Mouse (Mus musculus) intestine, embryonic 14.5 days (tissue): ENCODE results near the gene Pgrmc1. TPM values are rescaled to one million over a fixed set of nuclear protein-coding genes. Genes with fewer than 3 reads are reported as not detected.
A peak's percentile ranks its signal among the peaks of the same experiment; 100 is the strongest.

Experiments used
- ATAC-seq: fragments of 200-750 bp; cut with Nextera tagmentation; replicated peaks from 2 replicates; pipeline ENCODE4 v1.8.0; 2017; ENCODE audit warnings: low read depth, moderate number of reproducible peaks, moderate TSS enrichment, moderate library complexity; ENCODE audit not compliant: low FRiP score, low TSS enrichment
- DNase-seq: peaks from one replicate; pipeline ENCODE4 v3.0.0-alpha.2; 2018; ENCODE audit warnings: low spot score
- H3K27ac ChIP-seq: fragments of 300-500 bp; sonication (generic); 2 replicates; pipeline ENCODE4 v1.5.1; 2014; ENCODE audit warnings: low read depth, mild to moderate bottlenecking, control low read depth
- H3K27me3 ChIP-seq: fragments of 300-500 bp; sonication (generic); replicated peaks from 2 replicates; pipeline ENCODE4 v1.6.1; 2014; ENCODE audit warnings: low read length, control low read depth; ENCODE audit not compliant: control insufficient read depth, insufficient read depth
- H3K36me3 ChIP-seq: fragments of 300-500 bp; sonication (generic); 2 replicates; pipeline ENCODE4 v1.6.1; 2014; ENCODE audit warnings: low read length, control low read depth; ENCODE audit not compliant: control insufficient read depth, insufficient read depth
- H3K4me1 ChIP-seq: fragments of 300-500 bp; sonication (generic); replicated peaks from 2 replicates; pipeline ENCODE4 v1.6.1; 2014; ENCODE audit warnings: low read length, control low read depth, mixed read lengths; ENCODE audit not compliant: control insufficient read depth, insufficient read depth
- H3K4me2 ChIP-seq: fragments of 300-500 bp; sonication (generic); 2 replicates; pipeline ENCODE4 v1.6.1; 2014; ENCODE audit warnings: low read length
- H3K4me3 ChIP-seq: fragments of 300-500 bp; sonication (generic); 2 replicates; pipeline ENCODE4 v1.5.1; 2014; ENCODE audit warnings: low read depth, low read length, control low read depth, mixed read lengths
- H3K9ac ChIP-seq: fragments of 300-500 bp; sonication (generic); 2 replicates; pipeline ENCODE4 v1.6.1; 2014; ENCODE audit warnings: mild to moderate bottlenecking, low read length
- H3K9me3 ChIP-seq: fragments of 300-500 bp; sonication (generic); 2 replicates; pipeline ENCODE4 v1.6.1; 2016; ENCODE audit warnings: low read length, control low read depth; ENCODE audit not compliant: control insufficient read depth
- WGBS: fragments of 180-500 bp; shearing (Covaris S2); extraction: QIAGEN DNeasy Blood & Tissue Kit; methylation state at CpG from one replicate; pipeline ENCODE4 v1.1.7; 2014; 5-methylcytosine and 5-hydroxymethylcytosine counted together
- polyA plus RNA-seq: library from polyadenylated mRNA; unstranded; fragments of >200 nt; fragmentation: Nextera tagmentation; extraction: Ambion mirVana; gene quantifications from 2 replicates; pipeline ENCODE4 v1.2.1, GENCODE M21; 2014

Gene Pgrmc1
- polyA plus RNA-seq, 1 experiment from 2014 or later = 205 TPM

- Histone ChIP-seq H3K9me3 (no peaks in the 10 kb centered on the region), H3K4me1 (no peaks in the 10 kb centered on the region), H3K27me3 (no peaks in the 10 kb centered on the region), H3K4me3 (no peak overlapping the region), H3K9ac (no peak overlapping the region), H3K4me2 (no peak overlapping the region), H3K36me3 (no peaks in the 10 kb centered on the region), H3K27ac (no peak overlapping the region)
- DNase-seq (peak; percentile 88), ATAC-seq (no peak)
- 14% methylated on average over 7 of the region's 7 CpGs for whole genome bisulfite sequencing
Measured at GRCm38 (mm10) chrX:36561650-36562049, 36.4 kb upstream of the Pgrmc1 start.

GRCm38 (mm10) chrX:36562079-36562478, 35.9 kb upstream of the Pgrmc1 start:
- ATAC-seq = no peak
- WGBS = 30% methylated on average over 3 of the region's 3 CpGs
- Histone ChIP-seq H3K36me3 (no peaks in the 10 kb centered on the region), H3K27me3 (no peaks in the 10 kb centered on the region), H3K9me3 (no peaks in the 10 kb centered on the region), H3K4me2 (no peak overlapping the region), H3K4me3 (no peak overlapping the region), H3K27ac (no peak overlapping the region), H3K9ac (no peak overlapping the region), H3K4me1 (no peaks in the 10 kb centered on the region)
- no peak for DNase-seq

- no peak overlapping the region for H3K4me3 ChIP-seq
- no peak for DNase-seq
- H3K27me3 ChIP-seq = no peaks in the 10 kb centered on the region
- H3K9me3 ChIP-seq = no peaks in the 10 kb centered on the region
- no peaks in the 10 kb centered on the region for H3K36me3 ChIP-seq
- no peak overlapping the region for H3K4me2 ChIP-seq
- 68% methylated on average over 1 of the region's 1 CpGs for WGBS
- no peak overlapping the region for H3K9ac ChIP-seq
- no peak overlapping the region for H3K27ac ChIP-seq
- no peaks in the 10 kb centered on the region for H3K4me1 ChIP-seq
- no peak for ATAC-seq
Measured at GRCm38 (mm10) chrX:36586629-36587303, 11.2 kb upstream of the Pgrmc1 start.

DNA sequence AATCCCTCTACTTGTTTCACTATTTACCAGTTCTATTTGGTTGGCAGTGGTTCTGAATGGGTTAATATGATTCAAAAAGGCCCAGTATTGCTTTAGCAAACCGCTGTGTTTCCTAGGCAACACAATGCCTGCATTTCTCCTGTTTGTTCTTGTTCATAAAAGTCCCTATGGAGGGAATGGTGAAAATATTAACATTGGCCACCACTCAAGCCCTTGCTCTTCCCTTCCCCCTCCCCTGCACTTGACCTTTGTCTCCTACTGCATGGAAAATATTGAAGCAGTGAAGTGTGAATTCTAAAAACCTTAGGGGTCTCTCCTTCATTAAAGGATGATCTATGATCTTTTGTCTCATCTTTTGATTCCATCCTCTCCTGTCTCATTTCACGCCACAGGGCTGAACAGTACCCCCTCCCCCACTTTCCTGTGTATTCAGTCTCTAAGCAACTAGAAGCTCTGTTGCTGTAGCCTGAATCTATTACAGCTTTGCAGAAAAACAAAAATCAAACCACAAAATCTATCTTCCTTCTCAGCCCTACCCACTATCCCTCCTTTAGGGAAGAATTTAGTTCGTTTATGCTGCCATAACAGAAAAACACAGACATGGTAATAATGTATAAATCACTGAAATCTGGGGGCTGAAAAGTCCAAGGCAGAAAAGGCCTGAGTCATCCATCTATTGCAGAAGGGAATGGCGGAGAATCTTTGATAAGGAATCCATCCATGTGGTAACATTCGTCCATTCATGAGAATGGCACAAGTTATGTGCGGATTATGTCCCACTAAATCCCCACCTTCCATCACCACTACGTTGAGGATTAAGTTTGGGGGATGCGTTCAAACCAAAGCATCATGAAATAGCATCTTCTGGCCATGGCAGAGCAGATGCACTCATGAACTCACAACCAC, 10.4 kb upstream of the Pgrmc1 start:
- H3K27me3 ChIP-seq = no peaks in the 10 kb centered on the region
- H3K27ac ChIP-seq = no peak overlapping the region
- 63% methylated on average over 8 of the region's 8 CpGs for WGBS
- no peaks in the 10 kb centered on the region for H3K9me3 ChIP-seq
- no peaks in the 10 kb centered on the region for H3K36me3 ChIP-seq
- no peak overlapping the region for H3K4me3 ChIP-seq
- H3K9ac ChIP-seq = no peak overlapping the region
- no peak overlapping the region for H3K4me2 ChIP-seq
- DNase-seq (no peak), ATAC-seq (no peak)
- no peaks in the 10 kb centered on the region for H3K4me1 ChIP-seq

- ATAC-seq = no peak
- 83% methylated on average over 7 of the region's 7 CpGs for WGBS
- Histone ChIP-seq H3K9ac (no peak overlapping the region), H3K4me2 (no peak overlapping the region), H3K4me1 (no peaks in the 10 kb centered on the region), H3K36me3 (no peaks in the 10 kb centered on the region), H3K27ac (no peak overlapping the region), H3K4me3 (no peak overlapping the region), H3K9me3 (no peaks in the 10 kb centered on the region), H3K27me3 (no peaks in the 10 kb centered on the region)
- DNase-seq = no peak
Measured at GRCm38 (mm10) chrX:36590266-36590665, 7.7 kb upstream of the Pgrmc1 start.

DNA sequence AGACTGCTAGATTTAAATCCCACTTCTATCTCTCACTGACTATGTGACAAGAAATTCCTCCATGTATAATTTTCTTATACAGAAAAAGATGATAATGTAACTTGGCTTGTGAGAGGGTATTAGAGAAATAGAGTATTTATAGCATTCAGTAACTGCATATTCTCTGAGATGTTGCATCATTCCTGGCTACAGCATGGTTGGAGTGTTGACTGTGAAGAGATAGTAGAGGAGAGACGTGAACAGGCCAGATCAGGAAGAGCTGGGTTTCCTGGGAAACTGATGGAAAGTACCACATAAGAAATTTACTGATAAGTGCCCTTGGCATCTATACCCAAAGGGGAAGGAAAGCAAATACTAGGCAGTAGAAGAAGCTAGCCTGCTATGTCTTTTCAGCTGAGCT, 6.9 kb upstream of the Pgrmc1 start:
- WGBS = 58% methylated on average over 1 of the region's 1 CpGs
- Histone ChIP-seq H3K9ac (no peak overlapping the region), H3K36me3 (no peaks in the 10 kb centered on the region), H3K9me3 (no peaks in the 10 kb centered on the region), H3K4me3 (no peak overlapping the region), H3K4me2 (no peak overlapping the region), H3K27me3 (no peaks in the 10 kb centered on the region), H3K27ac (no peak overlapping the region), H3K4me1 (no peaks in the 10 kb centered on the region)
- ATAC-seq (no peak), DNase-seq (no peak)

- no peak overlapping the region for H3K9ac ChIP-seq
- ATAC-seq (no peak), DNase-seq (no peak)
- H3K27ac ChIP-seq = no peak overlapping the region
- H3K4me2 ChIP-seq = no peak overlapping the region
- H3K9me3 ChIP-seq = no peaks in the 10 kb centered on the region
- no peak overlapping the region for H3K4me3 ChIP-seq
- no peaks in the 10 kb centered on the region for H3K4me1 ChIP-seq
- no peaks in the 10 kb centered on the region for H3K27me3 ChIP-seq
- WGBS = 72% methylated on average over 4 of the region's 4 CpGs
- H3K36me3 ChIP-seq = no peaks in the 10 kb centered on the region
Measured at GRCm38 (mm10) chrX:36591539-36591938, 6.5 kb upstream of the Pgrmc1 start.

DNA sequence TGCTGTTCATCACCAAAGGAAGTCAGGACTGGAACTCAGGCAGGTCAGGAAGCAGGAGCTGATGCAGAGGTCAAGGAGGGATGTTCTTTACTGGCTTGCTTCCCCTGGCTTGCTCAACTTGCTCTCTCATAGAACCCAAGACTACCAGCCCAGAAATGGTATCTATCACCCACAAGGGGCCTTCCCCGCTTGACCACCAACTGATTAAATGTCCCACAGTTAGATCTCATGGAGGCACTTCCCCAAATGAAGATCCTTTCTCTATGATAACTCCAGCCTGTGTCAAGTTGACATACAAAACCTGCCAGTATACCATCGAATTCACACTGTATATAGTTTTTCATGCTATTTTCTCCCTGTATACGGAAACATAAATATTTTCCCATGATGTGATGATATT, 2.8 kb upstream of the Pgrmc1 start:
- Histone ChIP-seq H3K9me3 (no peaks in the 10 kb centered on the region), H3K4me1 (no peaks in the 10 kb centered on the region), H3K27ac (no peak overlapping the region), H3K36me3 (no peaks in the 10 kb centered on the region), H3K4me2 (no peak overlapping the region), H3K9ac (no peak overlapping the region), H3K4me3 (no peak overlapping the region), H3K27me3 (no peaks in the 10 kb centered on the region)
- ATAC-seq (no peak), DNase-seq (no peak)
- WGBS = 84% methylated on average over 3 of the region's 3 CpGs
